Mouse (Mus musculus): ENCODE measurements at regions not wholly inside any gene's neighbourhood (a gene's known extent, or its start where the extent isn't known, plus 50 kb on each side); places are given as distances from the start of the nearest gene placed in this dataset.

DNA sequence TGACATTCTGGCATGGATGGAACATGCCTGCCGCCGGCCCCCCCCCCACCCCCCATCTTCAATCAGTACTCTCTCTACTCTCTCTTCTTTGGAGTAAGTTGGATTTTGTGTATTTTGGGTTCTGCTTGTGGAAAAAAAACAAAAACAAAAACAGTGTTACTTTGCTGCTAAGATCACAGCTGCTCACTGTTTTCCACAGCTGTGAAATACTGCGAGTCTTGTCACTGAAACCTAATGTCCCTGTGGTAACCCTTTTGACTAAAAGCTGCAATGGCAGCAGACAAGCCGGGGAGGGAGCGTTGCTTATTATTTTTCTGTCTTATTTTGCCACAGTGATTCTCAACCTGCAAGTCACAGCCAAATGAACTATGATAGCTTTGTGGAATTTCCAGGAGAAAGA is 51.3 kb upstream of the Frmd6 start:
- no peak for DNase-seq

GRCm38 (mm10) chr12:70774816-70775591 is 50.3 kb upstream of the Frmd6 start:
- DNase-seq, result no peak
